Mouse (Mus musculus): ENCODE data around the gene Mblac1. TPM values are rescaled to one million over a fixed set of nuclear protein-coding genes. Genes with fewer than 3 reads are reported as not detected.

The Mblac1 gene
- 7.4 and 7.5 TPM in 2 replicates for polyA plus RNA-seq (2012; rRNA removed)

DNA sequence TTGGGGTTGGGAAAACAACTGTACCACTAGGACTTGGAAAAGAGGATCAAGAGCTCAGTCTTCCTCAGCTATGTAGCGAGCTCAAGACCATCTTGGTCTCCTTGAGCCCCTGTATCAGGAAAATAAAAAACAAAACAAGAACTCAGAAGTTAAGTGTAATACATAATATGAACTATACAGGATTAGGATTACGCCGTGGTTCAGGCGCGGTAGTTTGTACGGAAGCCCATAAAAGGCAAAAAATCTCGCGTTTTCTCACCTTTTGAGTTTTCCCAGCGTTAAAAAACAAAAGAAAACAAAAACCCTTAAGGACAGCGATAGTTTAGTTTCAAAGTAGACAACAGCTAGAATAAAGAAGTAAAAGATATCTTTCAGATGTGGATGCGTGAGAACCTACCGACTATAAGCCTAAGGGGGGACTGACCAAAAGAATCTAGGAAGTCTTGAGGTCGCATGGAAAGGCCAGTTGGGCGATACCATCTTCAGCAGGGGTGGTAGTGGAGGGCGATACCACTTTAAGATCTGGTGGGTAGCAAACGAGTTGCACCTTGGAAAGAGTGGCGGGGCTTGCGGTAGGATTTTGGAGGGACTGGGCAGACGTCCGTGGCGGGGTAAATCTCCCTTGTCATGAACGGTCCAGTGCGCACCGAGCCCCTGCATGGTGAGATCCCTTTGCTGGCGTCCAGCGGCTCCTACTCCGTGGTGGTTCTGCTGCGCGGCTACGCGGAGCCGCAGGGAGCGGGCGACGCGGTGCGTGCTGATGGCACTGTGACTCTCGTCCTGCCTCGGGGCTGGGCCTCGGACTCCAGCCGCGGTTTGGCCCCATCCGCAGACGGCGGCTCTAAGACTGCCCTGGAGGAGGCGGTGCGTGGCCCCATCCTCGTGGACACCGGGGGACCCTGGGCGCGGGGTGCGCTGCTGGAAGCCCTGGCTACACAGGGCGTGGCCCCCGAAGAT, at the start of gene Mblac1:
Gene Mblac1 (plus strand): TSS at position 544 of the 957 bp plus-strand sequence.
- 4% methylated on average over 54 of the region's 54 CpGs for WGBS
- TF ChIP-seq CTCF (IDR thresholded peaks at IDR 0.05; ENCODE audit: borderline replicate concordance, insufficient read depth, low read depth, low read length): no peak
- peak; percentile 66 for TF ChIP-seq POLR2A (IDR thresholded peaks at IDR 0.05; ENCODE audit: borderline replicate concordance, insufficient read depth, low read length)
- Histone ChIP-seq H3K4me3 (replicated peaks; ENCODE audit: insufficient read depth, low read depth, low read length) (peak within 1 kb of the TSS; percentile 98), H3K4me1 (ENCODE audit: control insufficient read depth, insufficient read depth, low read length) (no peaks in the 10 kb centered on the region), H3K27me3 (ENCODE audit: control insufficient read depth, insufficient read depth, low read length) (no peaks in the 10 kb centered on the region), H3K27ac (ENCODE audit: insufficient read depth, low read length) (peak within 1 kb of the TSS; percentile 99)
- DNase-seq: peak; percentile 90 to 93

DNA sequence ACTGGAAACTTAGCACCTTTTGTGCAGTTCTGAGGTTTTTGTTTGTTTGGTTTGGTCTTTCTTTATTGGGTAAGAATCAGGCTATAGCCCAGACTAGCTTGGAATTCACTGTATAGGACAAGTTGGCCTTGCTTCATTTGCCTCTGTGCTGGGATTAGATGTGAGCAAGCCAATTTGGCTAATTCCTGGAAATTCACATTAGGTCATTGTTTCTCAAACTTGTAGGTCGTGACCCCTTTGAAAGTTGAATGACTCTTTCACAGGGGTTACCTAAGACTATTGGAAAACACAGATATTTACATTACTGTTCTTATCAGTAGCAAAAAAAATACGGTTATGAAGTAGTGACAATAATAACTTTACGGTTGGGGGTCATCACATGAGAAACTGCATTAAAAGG, 39.7 kb upstream of the Mblac1 start:
- no peak for TF ChIP-seq POLR2A (IDR thresholded peaks at IDR 0.05; ENCODE audit: borderline replicate concordance, insufficient read depth, low read length)
- TF ChIP-seq CTCF (IDR thresholded peaks at IDR 0.05; ENCODE audit: borderline replicate concordance, insufficient read depth, low read depth, low read length): no peak
- no peaks in the 10 kb centered on the region; the same call in 1 of the 2 replicates for H3K4me1 ChIP-seq (ENCODE audit: control insufficient read depth, insufficient read depth, low read length)
- H3K4me3 ChIP-seq (replicated peaks; ENCODE audit: insufficient read depth, low read depth, low read length): peak overlapping the region; percentile 93
- H3K27me3 ChIP-seq (ENCODE audit: control insufficient read depth, insufficient read depth, low read length): no peaks in the 10 kb centered on the region
- no peak for DNase-seq
- 88% methylated on average over 3 of the region's 3 CpGs for WGBS
- no peak overlapping the region for H3K27ac ChIP-seq (ENCODE audit: insufficient read depth, low read length)

DNA sequence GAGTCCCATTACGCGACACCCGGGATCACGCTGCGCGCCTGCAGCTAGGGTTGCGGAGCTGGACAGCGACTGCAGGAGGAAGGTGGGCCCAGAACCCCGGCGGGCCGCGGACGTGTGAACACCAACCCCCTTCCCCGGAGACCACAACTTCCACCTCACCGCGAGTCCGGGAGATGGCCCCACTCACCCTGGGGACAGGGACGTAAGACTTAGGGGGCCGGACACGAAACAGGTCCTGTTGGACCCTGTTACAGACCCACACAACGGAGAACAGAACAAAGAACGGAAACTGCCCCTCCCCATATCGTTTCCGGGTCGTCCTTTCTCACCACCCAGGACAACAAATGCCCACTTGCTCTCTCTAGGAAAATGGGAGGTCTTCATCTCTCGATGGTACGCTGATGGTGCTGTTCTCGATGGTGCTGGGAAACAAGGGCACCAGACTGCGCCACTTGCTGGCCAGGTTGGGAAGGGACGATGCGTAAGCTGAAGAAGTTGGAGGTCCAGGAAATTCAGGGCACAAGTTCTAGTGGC, 38.6 kb upstream of the Mblac1 start, which contains the start of gene Zfp113:
Gene Zfp113 (minus strand): TSS at position 302 of the 534 bp plus-strand sequence.
- peak; percentile 87 to 95 for DNase-seq
- no peaks in the 10 kb centered on the region for H3K27me3 ChIP-seq (ENCODE audit: control insufficient read depth, insufficient read depth, low read length)
- H3K4me1 ChIP-seq (ENCODE audit: control insufficient read depth, insufficient read depth, low read length): no peaks in the 10 kb centered on the region; the same call in 1 of the 2 replicates
- TF ChIP-seq CTCF (IDR thresholded peaks at IDR 0.05; ENCODE audit: borderline replicate concordance, insufficient read depth, low read depth, low read length) (peak; percentile 89), POLR2A (IDR thresholded peaks at IDR 0.05; ENCODE audit: borderline replicate concordance, insufficient read depth, low read length) (peak; percentile 69; the same call in 1 of the 2 replicates)
- peak within 1 kb of the TSS; percentile 93 for H3K4me3 ChIP-seq (replicated peaks; ENCODE audit: insufficient read depth, low read depth, low read length)
- under 1% methylated on average over 31 of the region's 31 CpGs for WGBS
- H3K27ac ChIP-seq (ENCODE audit: insufficient read depth, low read length): peak within 1 kb of the TSS; percentile 75

DNA sequence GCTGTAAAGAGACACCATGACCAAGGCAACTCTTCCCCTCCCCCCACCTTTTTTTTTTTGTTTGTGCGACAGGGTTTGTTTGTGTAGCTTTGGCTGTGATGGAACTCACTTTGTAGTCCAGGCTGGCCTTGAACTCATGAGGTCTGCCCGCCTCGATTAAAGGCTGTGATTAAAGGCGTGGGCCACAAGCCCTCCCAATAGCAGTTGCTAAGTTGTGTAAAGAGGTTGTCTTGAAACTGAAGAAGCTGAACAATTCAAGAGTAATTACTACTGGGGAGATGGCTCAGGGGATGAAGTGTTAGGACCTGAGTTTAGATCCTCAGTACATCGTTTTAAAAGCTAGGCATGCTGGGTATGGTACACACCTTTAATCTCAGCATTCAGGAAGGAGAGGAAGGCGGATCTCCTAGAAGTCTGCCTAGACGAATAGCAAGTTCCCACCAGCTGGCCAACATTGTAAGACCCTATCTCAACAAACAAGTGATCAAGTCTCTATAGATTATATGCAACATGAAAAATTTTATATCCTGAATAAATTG, 33.8 kb upstream of the Mblac1 start:
- no peak for DNase-seq
- 0 out of 2 replicates have a peak, but pooled peaks cover 5% of the 10 kb centered on the region for H3K4me1 ChIP-seq (ENCODE audit: control insufficient read depth, insufficient read depth, low read length)
- WGBS: 63% methylated on average over 7 of the region's 7 CpGs
- H3K27ac ChIP-seq (ENCODE audit: insufficient read depth, low read length): no peak overlapping the region
- no peak overlapping the region for H3K4me3 ChIP-seq (replicated peaks; ENCODE audit: insufficient read depth, low read depth, low read length)
- TF ChIP-seq CTCF (IDR thresholded peaks at IDR 0.05; ENCODE audit: borderline replicate concordance, insufficient read depth, low read depth, low read length): no peak
- no peak for TF ChIP-seq POLR2A (IDR thresholded peaks at IDR 0.05; ENCODE audit: borderline replicate concordance, insufficient read depth, low read length)
- no peaks in the 10 kb centered on the region for H3K27me3 ChIP-seq (ENCODE audit: control insufficient read depth, insufficient read depth, low read length)

DNA sequence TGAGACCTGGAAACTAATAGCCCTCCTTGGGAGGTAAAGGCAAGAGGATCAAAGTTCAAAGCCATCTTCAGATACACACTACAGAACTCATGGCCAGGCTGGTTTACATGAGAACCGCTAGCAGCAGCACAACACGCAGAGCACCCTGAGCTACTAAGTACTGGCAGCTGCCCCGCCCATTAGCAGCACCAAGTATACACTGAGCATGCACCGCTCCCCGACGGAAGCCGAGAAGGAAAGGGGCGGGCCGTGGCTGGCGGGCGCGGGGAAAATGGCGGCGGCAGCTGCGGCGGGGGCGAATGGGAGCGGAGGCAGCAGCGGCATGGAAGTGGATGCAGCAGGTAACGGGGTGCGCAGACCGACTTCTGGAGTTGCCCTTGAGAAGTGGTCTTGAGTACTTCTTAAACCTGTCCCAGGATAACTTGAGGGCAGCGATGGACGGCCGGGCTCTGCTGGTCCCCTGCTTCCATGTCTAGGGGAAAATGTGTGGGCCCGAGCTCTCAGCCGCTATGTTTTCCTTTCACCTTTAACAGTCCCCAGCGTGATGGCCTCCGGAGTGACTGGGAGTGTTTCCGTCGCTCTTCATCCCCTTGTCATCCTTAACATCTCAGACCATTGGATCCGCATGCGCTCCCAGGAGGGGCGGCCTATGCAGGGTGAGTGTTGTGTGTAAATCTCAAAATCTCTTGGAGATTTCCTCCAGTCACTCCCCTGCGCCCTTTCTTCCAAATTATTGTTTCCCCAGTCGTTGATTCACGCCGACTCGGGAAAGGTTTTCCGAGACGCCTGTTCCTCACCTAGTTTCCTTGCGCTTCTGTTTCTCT, 33.1 kb upstream of the Mblac1 start, which contains the start of gene Cops6:
Gene Cops6 (plus strand): TSS at position 230 of the 824 bp plus-strand sequence.
- DNase-seq: peak; percentile 95
- H3K4me3 ChIP-seq (replicated peaks; ENCODE audit: insufficient read depth, low read depth, low read length): peak within 1 kb of the TSS; percentile 74
- H3K4me1 ChIP-seq (ENCODE audit: control insufficient read depth, insufficient read depth, low read length): 0 out of 2 replicates have a peak, but pooled peaks cover 5% of the 10 kb centered on the region
- TF ChIP-seq CTCF (IDR thresholded peaks at IDR 0.05; ENCODE audit: borderline replicate concordance, insufficient read depth, low read depth, low read length): no peak
- TF ChIP-seq POLR2A (IDR thresholded peaks at IDR 0.05; ENCODE audit: borderline replicate concordance, insufficient read depth, low read length): peak; percentile 75
- 0 out of 2 replicates have a peak within 1 kb of the TSS, but pooled peaks have one; percentile 6 for H3K27ac ChIP-seq (ENCODE audit: insufficient read depth, low read length)
- WGBS: 1% methylated on average over 42 of the region's 42 CpGs
- no peaks in the 10 kb centered on the region for H3K27me3 ChIP-seq (ENCODE audit: control insufficient read depth, insufficient read depth, low read length)

DNA sequence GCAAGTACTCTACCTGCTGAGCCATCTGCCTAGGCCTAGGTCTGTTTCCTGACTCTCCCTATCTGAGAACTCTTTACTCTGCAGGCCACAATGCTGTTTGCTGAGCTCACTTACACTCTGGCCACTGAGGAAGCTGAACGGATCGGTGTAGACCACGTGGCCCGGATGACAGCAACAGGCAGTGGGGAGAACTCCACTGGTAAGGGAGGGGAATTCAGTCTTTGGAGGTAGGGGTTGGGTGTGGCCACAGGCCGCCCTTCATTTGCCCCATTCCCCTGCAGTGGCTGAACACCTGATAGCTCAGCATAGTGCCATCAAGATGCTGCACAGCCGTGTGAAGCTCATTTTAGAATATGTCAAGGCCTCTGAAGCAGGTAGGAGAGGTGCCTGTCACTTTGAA, 31.1 kb upstream of the Mblac1 start:
- H3K27ac ChIP-seq (ENCODE audit: insufficient read depth, low read length): no peak overlapping the region
- no peaks in the 10 kb centered on the region for H3K27me3 ChIP-seq (ENCODE audit: control insufficient read depth, insufficient read depth, low read length)
- H3K4me1 ChIP-seq (ENCODE audit: control insufficient read depth, insufficient read depth, low read length): 0 out of 2 replicates have a peak, but pooled peaks cover 5% of the 10 kb centered on the region
- no peak for DNase-seq
- 64% methylated on average over 6 of the region's 6 CpGs for WGBS
- H3K4me3 ChIP-seq (replicated peaks; ENCODE audit: insufficient read depth, low read depth, low read length): no peak overlapping the region
- TF ChIP-seq CTCF (IDR thresholded peaks at IDR 0.05; ENCODE audit: borderline replicate concordance, insufficient read depth, low read depth, low read length): no peak
- no peak for TF ChIP-seq POLR2A (IDR thresholded peaks at IDR 0.05; ENCODE audit: borderline replicate concordance, insufficient read depth, low read length)

DNA sequence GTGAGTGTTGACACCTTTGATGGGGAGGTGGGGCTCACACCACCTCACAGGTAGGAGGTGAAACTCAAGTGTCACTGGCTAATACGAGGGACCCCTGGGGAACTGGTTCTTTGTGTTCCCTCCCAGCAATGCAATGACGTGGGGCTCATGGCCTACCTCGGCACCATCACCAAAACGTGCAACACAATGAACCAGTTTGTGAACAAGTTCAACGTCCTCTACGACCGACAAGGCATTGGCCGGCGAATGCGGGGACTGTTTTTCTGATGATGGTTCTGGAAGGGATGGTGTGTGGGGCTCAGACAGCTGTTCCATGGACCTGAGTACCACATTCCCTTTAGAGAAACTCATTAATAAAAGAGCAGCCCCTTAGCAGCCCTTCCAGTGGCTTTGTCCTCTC, 30.5 kb upstream of the Mblac1 start:
- Histone ChIP-seq H3K27ac (ENCODE audit: insufficient read depth, low read length) (no peak overlapping the region), H3K4me1 (ENCODE audit: control insufficient read depth, insufficient read depth, low read length) (0 out of 2 replicates have a peak, but pooled peaks cover 5% of the 10 kb centered on the region), H3K4me3 (replicated peaks; ENCODE audit: insufficient read depth, low read depth, low read length) (no peak overlapping the region), H3K27me3 (ENCODE audit: control insufficient read depth, insufficient read depth, low read length) (no peaks in the 10 kb centered on the region)
- WGBS: 46% methylated on average over 10 of the region's 10 CpGs
- TF ChIP-seq POLR2A (IDR thresholded peaks at IDR 0.05; ENCODE audit: borderline replicate concordance, insufficient read depth, low read length): no peak
- TF ChIP-seq CTCF (IDR thresholded peaks at IDR 0.05; ENCODE audit: borderline replicate concordance, insufficient read depth, low read depth, low read length): no peak
- no peak for DNase-seq

Measured in cerebellum, adult 2 months (tissue).